Mouse (Mus musculus) spleen, adult 12 weeks (tissue): ENCODE data around the gene Slc28a3.

ENCODE experiments used
- DNase-seq: peaks from one replicate; pipeline ENCODE4 v3.0.0; 2022; ENCODE audit warnings: low spot score

Slc28a3 gene

GRCm38 (mm10) chr13:58610716-58611115 lies at the start of gene Slc28a3:
Gene Slc28a3 (minus strand): TSS chr13:58610877.
- no peak for DNase-seq

- DNase-seq = no peak
Observed at GRCm38 (mm10) chr13:58657987-58658386, 47.3 kb upstream of the Slc28a3 start.

GRCm38 (mm10) chr13:58656885-58657284 lies 46.2 kb upstream of the Slc28a3 start:
- no peak for DNase-seq

- no peak for DNase-seq
Observed at GRCm38 (mm10) chr13:58655552-58655951, 44.9 kb upstream of the Slc28a3 start.

GRCm38 (mm10) chr13:58640330-58640729 lies 29.7 kb upstream of the Slc28a3 start:
- DNase-seq = no peak

GRCm38 (mm10) chr13:58638950-58639349 lies 28.3 kb upstream of the Slc28a3 start:
- no peak for DNase-seq

- DNase-seq = no peak
Observed at GRCm38 (mm10) chr13:58637360-58638002, 26.8 kb upstream of the Slc28a3 start.

GRCm38 (mm10) chr13:58633887-58634286 lies 23.2 kb upstream of the Slc28a3 start:
- DNase-seq = no peak

- no peak for DNase-seq
Observed at GRCm38 (mm10) chr13:58630756-58631155, 20.1 kb upstream of the Slc28a3 start.

- DNase-seq = no peak
Observed at GRCm38 (mm10) chr13:58629365-58630050, 18.8 kb upstream of the Slc28a3 start.

GRCm38 (mm10) chr13:58622647-58623046 lies 12.0 kb upstream of the Slc28a3 start:
- no peak for DNase-seq

- no peak for DNase-seq
Observed at GRCm38 (mm10) chr13:58619301-58619700, 8.6 kb upstream of the Slc28a3 start.

GRCm38 (mm10) chr13:58610059-58610458 lies 618 bp downstream of the Slc28a3 start:
- no peak for DNase-seq

GRCm38 (mm10) chr13:58601201-58601855 lies 9.3 kb downstream of the Slc28a3 start:
- no peak for DNase-seq

GRCm38 (mm10) chr13:58598578-58598977 lies 12.1 kb downstream of the Slc28a3 start:
- DNase-seq = no peak

GRCm38 (mm10) chr13:58593129-58593528 lies 17.5 kb downstream of the Slc28a3 start:
- no peak for DNase-seq

GRCm38 (mm10) chr13:58591912-58592311 lies 18.8 kb downstream of the Slc28a3 start:
- DNase-seq = no peak

- peak; percentile 3 for DNase-seq
Observed at GRCm38 (mm10) chr13:58590630-58591029, 20.0 kb downstream of the Slc28a3 start.

- peak; percentile 31 for DNase-seq
Observed at GRCm38 (mm10) chr13:58589517-58589858, 21.2 kb downstream of the Slc28a3 start.

- no peak for DNase-seq
Observed at GRCm38 (mm10) chr13:58588655-58589516, 21.8 kb downstream of the Slc28a3 start.

- no peak for DNase-seq
Observed at GRCm38 (mm10) chr13:58587962-58588361, 22.7 kb downstream of the Slc28a3 start.

- DNase-seq = no peak
Observed at GRCm38 (mm10) chr13:58566181-58566580, 44.5 kb downstream of the Slc28a3 start.
